Mouse (Mus musculus): ENCODE measurements around the gene Abcd3. TPM values are rescaled to one million over a fixed set of nuclear protein-coding genes. Genes with fewer than 3 reads are reported as not detected.
A peak's percentile ranks its signal among the peaks of the same experiment; 100 is the strongest.

The Abcd3 gene
- polyA plus RNA-seq (2021): 115 TPM

DNA sequence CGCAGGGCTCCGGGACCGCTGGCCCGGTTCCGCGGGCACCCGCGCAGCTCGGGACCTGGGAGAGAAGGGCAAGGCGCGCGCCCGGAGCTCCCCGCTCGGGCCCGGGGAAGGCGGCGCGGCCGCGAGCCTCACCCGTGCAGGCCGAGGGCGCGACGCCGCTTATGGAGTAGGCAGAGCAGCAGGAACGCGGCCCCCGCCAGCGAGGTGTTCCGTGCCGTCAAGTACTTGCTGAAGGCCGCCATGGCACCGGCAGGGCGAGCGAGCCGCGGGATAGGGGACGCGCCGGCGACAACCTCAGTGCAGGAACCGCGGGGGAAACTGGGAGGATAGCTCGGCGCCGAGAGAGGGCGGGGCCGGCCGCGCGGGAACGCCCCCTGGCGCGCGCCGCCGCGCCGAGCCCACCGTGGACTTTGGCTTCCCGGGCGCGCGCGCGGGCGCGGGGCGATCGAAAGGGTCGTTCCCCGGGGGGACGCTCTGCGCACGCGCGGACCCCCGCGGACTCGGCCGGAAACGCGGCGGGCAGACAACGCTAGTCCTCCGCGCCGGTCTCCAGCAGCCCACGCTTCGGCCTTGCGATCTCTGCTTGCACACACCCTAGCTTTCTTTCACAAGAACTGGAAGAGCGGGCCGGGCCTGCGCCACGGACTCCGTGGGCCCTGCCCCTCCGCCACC, at the start of gene Abcd3:
TSS of gene Abcd3 (minus strand) at position 426 of the 672 bp plus-strand sequence.
- CTCF ChIA-PET: interaction anchor here (1.0 to 3.4 kb wide), 5 partner anchors 10 to 443 kb away, joined by 3 to 13 read pairs (median 3); no protein-coding TSS in a partner anchor
- POLR2A ChIA-PET: interaction anchor here (0.8 to 1.1 kb wide), 3 partner anchors 10 to 29 kb away, joined by 3 to 5 read pairs (median 3); no protein-coding TSS in a partner anchor
- no peak for TF ChIP-seq CTCF (IDR thresholded peaks at IDR 0.05)
- in situ Hi-C loops (cut with MboI; ENCODE audit: low pct_unique_long_range_greater_than_20kb): no loop called here
- peak; percentile 57 for DNase-seq (ENCODE audit: low read depth, low spot score)
- peak; percentile 84 for ATAC-seq
- no peaks in the 10 kb centered on the region for H3K27me3 ChIP-seq

DNA sequence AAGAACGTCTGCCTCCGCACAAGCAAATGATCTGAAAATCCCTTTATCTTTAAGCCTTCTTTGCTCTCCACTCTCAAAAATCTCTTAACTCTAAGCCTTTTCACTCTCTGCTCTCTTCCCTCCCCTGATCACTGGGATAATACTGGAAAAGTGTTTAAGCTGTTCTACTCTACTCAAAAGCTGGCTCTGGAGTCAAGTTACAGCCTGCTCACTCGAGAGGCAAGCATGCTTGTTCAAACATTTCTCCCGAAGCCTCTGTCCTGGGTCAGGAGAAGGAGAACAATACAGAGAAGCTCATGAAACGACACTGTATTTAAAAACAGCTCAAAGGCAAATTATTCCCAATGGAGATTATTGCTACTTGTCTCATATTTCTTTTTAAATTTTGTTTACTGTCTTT, 44.0 kb upstream of the Abcd3 start:
- ChIA-PET POLR2A (no interaction called here), CTCF (interaction anchor here (2.3 kb wide), 1 partner anchor 9 kb away, joined by 8 read pairs; no protein-coding TSS in a partner anchor)
- in situ Hi-C loops (cut with MboI; ENCODE audit: low pct_unique_long_range_greater_than_20kb): no loop called here
- no peaks in the 10 kb centered on the region for H3K27me3 ChIP-seq
- TF ChIP-seq CTCF (IDR thresholded peaks at IDR 0.05): no peak
- DNase-seq (ENCODE audit: low read depth, low spot score) (no peak), ATAC-seq (no peak)

DNA sequence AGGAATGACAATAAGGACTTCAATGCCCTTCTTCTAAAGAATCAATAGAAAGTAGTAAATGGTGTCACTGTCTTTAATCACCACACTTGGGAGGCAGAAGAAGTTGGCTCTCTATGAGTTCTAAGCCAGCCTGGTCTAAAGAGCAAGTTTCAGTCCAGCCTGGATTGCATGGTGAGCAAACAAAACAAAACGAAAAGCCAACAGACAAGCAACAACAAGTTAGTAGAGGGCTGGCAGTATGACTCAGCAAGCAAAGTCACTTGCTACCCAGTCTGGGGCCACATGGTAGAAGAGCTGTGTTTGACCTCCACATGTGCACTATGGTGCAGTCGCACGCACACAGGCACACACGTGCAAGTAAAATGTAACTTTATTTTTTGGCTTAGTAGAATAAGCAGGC, 41.0 kb upstream of the Abcd3 start:
- ChIA-PET POLR2A (no interaction called here), CTCF (interaction anchor here (1.0 kb wide), 1 partner anchor 17 kb away, joined by 3 read pairs; no protein-coding TSS in a partner anchor)
- DNase-seq (ENCODE audit: low read depth, low spot score) (no peak), ATAC-seq (no peak)
- no peaks in the 10 kb centered on the region for H3K27me3 ChIP-seq
- in situ Hi-C loops (cut with MboI; ENCODE audit: low pct_unique_long_range_greater_than_20kb): no loop called here
- no peak for TF ChIP-seq CTCF (IDR thresholded peaks at IDR 0.05)

DNA sequence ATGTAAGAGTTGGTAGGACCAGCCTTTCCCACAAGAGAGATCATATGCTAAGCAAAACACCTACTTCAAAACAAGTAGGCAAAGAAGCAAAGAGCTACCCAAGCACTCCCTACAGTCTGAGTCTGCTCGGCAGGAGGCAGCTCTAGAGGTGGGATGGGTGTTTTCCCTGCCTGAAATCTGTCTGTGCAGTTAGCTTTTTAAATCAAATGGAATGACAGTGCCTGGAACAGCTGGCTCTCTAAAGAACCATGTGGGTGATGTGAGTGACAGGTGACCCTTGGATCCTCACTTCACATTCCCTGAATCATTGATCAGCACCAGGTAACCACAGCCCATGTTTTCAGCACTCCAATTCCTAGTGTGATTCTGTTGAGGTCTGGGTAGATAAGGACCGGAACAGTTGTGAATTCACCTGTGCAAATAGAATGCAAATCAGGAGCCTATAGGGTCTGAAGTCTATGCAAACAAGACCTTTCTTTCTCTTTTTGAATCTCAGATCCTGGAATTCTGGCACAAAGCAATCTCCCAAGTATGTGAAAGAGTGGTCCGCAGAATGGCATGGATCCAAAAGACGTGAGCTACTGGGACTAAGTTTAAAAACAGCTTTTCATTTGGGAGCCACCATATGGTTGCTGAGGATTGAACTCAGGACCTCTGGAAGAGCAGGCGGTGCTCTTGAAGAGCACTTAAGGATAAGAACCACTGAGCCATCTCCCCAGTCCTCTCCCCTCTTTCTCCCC, 38.8 kb upstream of the Abcd3 start:
- POLR2A ChIA-PET: interaction anchor here (0.6 kb wide), 1 partner anchor 106 kb away, joined by 4 read pairs; no protein-coding TSS in a partner anchor
- ATAC-seq (no peak), DNase-seq (ENCODE audit: low read depth, low spot score) (no peak)
- no peak for TF ChIP-seq CTCF (IDR thresholded peaks at IDR 0.05)
- CTCF ChIA-PET: interaction anchor here (0.8 to 2.8 kb wide), 8 partner anchors 12 to 267 kb away, joined by 3 to 14 read pairs (median 6); partner anchors contain the start of gene Abcd3
- in situ Hi-C loops (cut with MboI; ENCODE audit: low pct_unique_long_range_greater_than_20kb): no loop called here
- H3K27me3 ChIP-seq: no peaks in the 10 kb centered on the region

DNA sequence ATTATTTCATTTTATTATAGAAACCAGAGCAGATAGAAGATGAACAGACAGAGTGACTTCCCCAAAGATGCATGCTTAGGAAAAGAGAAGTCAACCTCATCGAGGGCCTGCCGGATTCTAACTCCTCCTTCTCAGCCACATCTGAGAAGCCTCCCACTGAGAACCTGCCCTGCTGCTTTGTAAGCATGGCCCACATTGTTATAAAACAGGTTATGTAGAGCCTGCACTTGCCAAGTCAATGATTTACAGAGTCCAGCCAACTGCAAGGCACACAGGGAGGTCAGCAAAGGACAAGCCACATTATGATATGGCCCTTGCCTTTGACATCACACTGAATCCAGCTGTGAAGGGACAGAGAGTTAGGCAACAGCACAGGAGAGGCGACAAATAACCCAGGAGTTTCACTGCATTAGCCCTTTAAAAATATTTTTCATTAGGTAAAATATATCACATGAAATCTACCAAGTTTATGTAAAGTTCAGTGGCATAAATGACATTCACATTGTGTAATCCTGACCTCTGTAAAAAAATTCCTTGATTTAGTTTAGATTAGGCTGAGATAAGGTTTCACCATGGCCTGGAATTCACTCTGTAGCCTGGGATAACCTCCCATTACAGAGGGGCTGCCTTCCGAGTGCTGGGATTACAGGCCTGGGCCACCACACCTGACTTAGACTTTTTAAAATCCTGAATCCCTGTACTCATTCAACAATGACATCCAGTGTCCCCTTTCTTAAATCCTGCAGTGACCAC, 37.1 kb upstream of the Abcd3 start:
- ChIA-PET POLR2A (interaction anchor here (0.7 kb wide), 1 partner anchor 175 kb away, joined by 6 read pairs; no protein-coding TSS in a partner anchor), CTCF (interaction anchor here (2.5 kb wide), 1 partner anchor 10 kb away, joined by 14 read pairs; no protein-coding TSS in a partner anchor)
- no peaks in the 10 kb centered on the region for H3K27me3 ChIP-seq
- no peak for TF ChIP-seq CTCF (IDR thresholded peaks at IDR 0.05)
- in situ Hi-C loops (cut with MboI; ENCODE audit: low pct_unique_long_range_greater_than_20kb): no loop called here
- DNase-seq (ENCODE audit: low read depth, low spot score) (peak; percentile 13), ATAC-seq (no peak)

DNA sequence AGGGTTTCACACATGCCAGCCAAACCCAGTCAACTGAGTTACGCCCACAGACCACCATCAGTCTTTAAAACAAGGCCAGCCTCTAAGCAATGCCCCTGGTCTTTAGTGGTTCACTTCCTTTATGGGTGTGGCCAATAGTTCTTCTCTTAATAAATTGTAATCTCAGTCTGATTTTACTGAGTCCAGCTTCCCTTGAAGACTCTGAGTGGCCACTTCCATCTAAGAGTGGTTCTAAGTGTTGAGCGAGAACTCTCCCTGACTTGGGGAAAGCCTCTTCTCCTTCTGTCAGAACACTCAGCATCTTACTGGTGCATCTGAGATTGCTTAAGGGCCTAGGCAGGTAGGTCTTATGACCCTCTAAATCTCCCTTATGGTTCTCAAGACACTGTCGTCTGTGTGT, 35.9 kb upstream of the Abcd3 start:
- TF ChIP-seq CTCF (IDR thresholded peaks at IDR 0.05): no peak
- ChIA-PET CTCF (no interaction called here), POLR2A (no interaction called here)
- in situ Hi-C loops (cut with MboI; ENCODE audit: low pct_unique_long_range_greater_than_20kb): no loop called here
- ATAC-seq (no peak), DNase-seq (ENCODE audit: low read depth, low spot score) (no peak)
- no peaks in the 10 kb centered on the region for H3K27me3 ChIP-seq

DNA sequence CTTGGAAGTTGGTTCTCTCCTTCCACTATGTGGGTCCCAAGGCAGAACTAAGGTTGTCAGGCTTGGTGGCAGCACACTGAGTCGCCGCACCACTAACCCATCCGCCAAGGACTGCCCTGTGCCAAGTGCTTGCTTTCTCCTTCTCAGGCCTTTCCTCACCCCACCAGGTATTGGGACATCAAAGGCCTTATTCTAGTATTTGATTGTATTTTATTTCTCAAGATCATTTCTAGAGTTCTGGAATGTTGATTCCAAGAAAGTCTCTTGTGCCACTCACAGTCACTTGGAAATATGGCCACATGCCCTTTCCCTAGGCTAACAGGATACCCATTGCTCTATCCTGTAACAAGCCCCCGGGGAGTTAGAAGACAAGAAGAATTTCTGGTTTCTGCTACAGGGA, 35.3 kb upstream of the Abcd3 start:
- no peak for TF ChIP-seq CTCF (IDR thresholded peaks at IDR 0.05)
- CTCF ChIA-PET: no interaction called here
- no peaks in the 10 kb centered on the region for H3K27me3 ChIP-seq
- POLR2A ChIA-PET: no interaction called here
- in situ Hi-C loops (cut with MboI; ENCODE audit: low pct_unique_long_range_greater_than_20kb): no loop called here
- ATAC-seq: no peak
- DNase-seq (ENCODE audit: low read depth, low spot score): no peak

DNA sequence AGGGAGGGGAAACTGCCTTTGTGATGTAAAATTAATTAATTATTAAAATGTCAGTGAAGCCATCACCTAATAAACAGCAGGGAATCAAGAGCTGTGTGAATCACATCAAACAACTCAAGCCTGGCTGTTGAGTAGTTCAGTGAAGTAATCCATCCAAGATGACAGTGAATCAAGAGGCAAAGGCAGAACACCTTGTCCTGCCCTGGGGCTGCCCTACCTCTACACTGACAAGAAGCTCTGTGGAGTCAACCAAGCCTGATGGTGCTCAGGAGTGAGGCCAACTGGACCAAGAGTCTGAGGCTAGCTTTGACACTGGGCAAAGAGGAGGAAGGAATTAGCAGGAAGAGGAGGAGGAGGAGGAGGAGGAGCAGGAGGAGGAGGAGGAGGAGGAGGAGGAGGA, 32.2 kb upstream of the Abcd3 start:
- no peak for DNase-seq (ENCODE audit: low read depth, low spot score)
- ChIA-PET POLR2A (interaction anchor here (0.7 kb wide), 1 partner anchor 23 kb away, joined by 3 read pairs; no protein-coding TSS in a partner anchor), CTCF (interaction anchor here (1.0 kb wide), 1 partner anchor 13 kb away, joined by 4 read pairs; no protein-coding TSS in a partner anchor)
- in situ Hi-C loops (cut with MboI; ENCODE audit: low pct_unique_long_range_greater_than_20kb): no loop called here
- no peak for TF ChIP-seq CTCF (IDR thresholded peaks at IDR 0.05)
- H3K27me3 ChIP-seq: no peaks in the 10 kb centered on the region
- no peak for ATAC-seq

DNA sequence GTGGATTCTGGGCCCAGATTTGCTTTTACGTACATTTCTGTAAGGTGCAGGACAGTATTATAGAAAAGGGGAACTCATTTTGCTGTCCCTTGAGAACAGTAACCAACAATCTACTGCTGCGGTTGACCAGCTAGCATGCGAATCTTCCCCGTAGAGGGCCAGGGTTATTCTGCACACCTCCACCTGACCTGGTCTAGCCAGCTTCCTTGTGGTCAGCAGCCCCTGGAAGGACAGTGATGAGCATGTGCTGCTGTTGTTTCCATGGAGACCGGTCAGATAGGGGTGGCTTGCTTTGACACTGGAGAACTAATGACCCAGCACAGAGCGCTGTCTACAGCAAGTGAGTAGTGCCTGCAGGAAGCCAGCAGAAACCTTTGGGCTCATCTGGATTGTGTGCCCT, 29.6 kb upstream of the Abcd3 start:
- ATAC-seq: no peak

DNA sequence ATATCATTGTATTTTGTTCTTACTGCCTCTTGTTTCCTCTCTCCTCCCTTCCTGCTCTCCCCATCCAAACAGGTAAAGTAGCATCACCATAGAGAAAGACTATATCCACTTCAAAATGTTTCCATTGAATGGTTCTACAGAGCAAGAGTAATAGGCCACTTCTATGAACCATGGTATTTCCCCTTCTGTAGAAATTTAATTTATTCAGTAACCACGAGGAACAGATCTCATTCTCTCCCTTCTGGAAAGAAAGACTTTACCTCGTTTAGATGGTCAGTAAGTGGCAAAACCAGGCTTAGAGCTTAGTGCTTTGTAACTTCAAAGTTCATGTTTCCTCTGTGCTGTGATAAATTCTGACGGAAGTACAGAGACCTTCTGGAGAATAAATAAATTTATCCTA, 28.9 kb upstream of the Abcd3 start:
- ChIA-PET CTCF (interaction anchor here (1.3 to 3.4 kb wide), 9 partner anchors 9 to 33 kb away, joined by 3 to 14 read pairs (median 4); no protein-coding TSS in a partner anchor), POLR2A (interaction anchor here (1.4 kb wide), 1 partner anchor 29 kb away, joined by 5 read pairs; the partner anchor contains the start of gene Abcd3)
- H3K27me3 ChIP-seq: no peaks in the 10 kb centered on the region
- TF ChIP-seq CTCF (IDR thresholded peaks at IDR 0.05): no peak
- ATAC-seq: no peak
- no peak for DNase-seq (ENCODE audit: low read depth, low spot score)
- in situ Hi-C loops (cut with MboI; ENCODE audit: low pct_unique_long_range_greater_than_20kb): no loop called here

More for the DNA sequence above, 29.6 kb upstream of the Abcd3 start:
- H3K27me3 ChIP-seq: no peaks in the 10 kb centered on the region
- DNase-seq (ENCODE audit: low read depth, low spot score): no peak
- in situ Hi-C loops (cut with MboI; ENCODE audit: low pct_unique_long_range_greater_than_20kb): no loop called here
- CTCF ChIA-PET: interaction anchor here (1.3 to 2.0 kb wide), 5 partner anchors 9 to 34 kb away, joined by 3 to 7 read pairs (median 4); no protein-coding TSS in a partner anchor
- POLR2A ChIA-PET: no interaction called here
- no peak for TF ChIP-seq CTCF (IDR thresholded peaks at IDR 0.05)

Data from Patski (cell line).